Comparison of ENCODE assay signal across 8 mouse cellular contexts in genomic region chr7:44350957-44351711, GRCm38 (mm10). TPM values are rescaled to one million over a fixed set of nuclear protein-coding genes. Genes with fewer than 3 reads are reported as not detected.
DNase-seq lines count a peak whose midpoint lies in the region; ATAC-seq lines count a peak whose summit lies in the region.

No protein-coding gene starts in this region.

- peak overlapping the region; percentile 27; the same call in 1 of the 2 replicates for H3K9ac ChIP-seq in hindbrain, embryonic 11.5 days (ENCODE audit: low read depth, low read length)

- DNase-seq in Muller cell, postnatal 12 days (ENCODE audit: inconsistent ontology term): peak; percentile 86
- peak; percentile 82 to 83 for DNase-seq in cerebellum, adult 18-20 months
- peak; percentile 90 for DNase-seq in forelimb bud, embryonic 11.5 days (ENCODE audit: low read depth, low spot score)
- peak; percentile 91 for DNase-seq in hindbrain, embryonic 11.5 days (ENCODE audit: low spot score)
- peak; percentile 87 for DNase-seq in layer of hippocampus, adult 9-11 months
- peak; percentile 89 for DNase-seq in lung, postnatal 10 days
- DNase-seq in ovary, postnatal 14 days (ENCODE audit: low spot score): peak; percentile 73
- peak; percentile 70 for DNase-seq in thymus, postnatal 25 days

- no peaks in the 10 kb centered on the region for H3K36me3 ChIP-seq in hindbrain, embryonic 11.5 days (ENCODE audit: control insufficient read depth, insufficient read depth, low read length)

- H3K4me1 ChIP-seq in hindbrain, embryonic 11.5 days (replicated peaks; ENCODE audit: control insufficient read depth, insufficient read depth, low read length): peaks cover 15% of the 10 kb centered on the region

- no peak overlapping the region for H3K27ac ChIP-seq in hindbrain, embryonic 11.5 days (ENCODE audit: low read depth, low read length)

- 6% methylated on average over 25 of the region's 25 CpGs for WGBS in hindbrain, embryonic 11.5 days

- H3K9me3 ChIP-seq in hindbrain, embryonic 11.5 days (ENCODE audit: control insufficient read depth, low read length): no peaks in the 10 kb centered on the region

- ATAC-seq in hindbrain, embryonic 11.5 days (ENCODE audit: low FRiP score): peak; percentile 36

- peaks cover 63% of the 10 kb centered on the region for H3K27me3 ChIP-seq in hindbrain, embryonic 11.5 days (ENCODE audit: control insufficient read depth, insufficient read depth, low read length)

- H3K4me2 ChIP-seq in hindbrain, embryonic 11.5 days (replicated peaks; ENCODE audit: low read depth, low read length): peak overlapping the region; percentile 44

- H3K4me3 ChIP-seq in hindbrain, embryonic 11.5 days (ENCODE audit: low read depth, low read length): peak overlapping the region; percentile 21

RNA-seq across cellular contexts. Expression of gene Syt3, which starts 32.8 kb away (rescaled TPM):
- polyA plus RNA-seq in hindbrain, embryonic 11.5 days (2014; fragmentation: Nextera tagmentation; extraction: Ambion mirVana): 2.4 and 3.5 TPM in 2 replicates

RNA-seq across cellular contexts. Expression of gene 1700008O03Rik, which starts 34.5 kb away (rescaled TPM):
- polyA plus RNA-seq in hindbrain, embryonic 11.5 days (2014; fragmentation: Nextera tagmentation; extraction: Ambion mirVana): 1.3 and 1.4 TPM in 2 replicates

RNA-seq across cellular contexts. Expression of gene Shank1, which starts 41.1 kb away (rescaled TPM):
- polyA plus RNA-seq in hindbrain, embryonic 11.5 days (2014; fragmentation: Nextera tagmentation; extraction: Ambion mirVana): 5.1 and 6.9 TPM in 2 replicates

RNA-seq across cellular contexts. Expression of gene Clec11a, which starts 44.4 kb away (rescaled TPM):
- 2.7 TPM in 2 replicates for polyA plus RNA-seq in hindbrain, embryonic 11.5 days (2014; fragmentation: Nextera tagmentation; extraction: Ambion mirVana)
